Mouse (Mus musculus) retina, adult 2 months (tissue): ENCODE results near the gene Moap1.

Experiments used
- DNase-seq: peaks from one replicate; pipeline ENCODE4 v3.0.0-alpha.2; 2012; ENCODE audit warnings: low read depth, low spot score

Moap1 gene

GRCm38 (mm10) chr12:102743589-102744574 lies at the start of gene Moap1, which contains the start of gene Tmem251:
TSS of gene Moap1 (minus strand) at chr12:102743661.
TSS of gene Tmem251 (plus strand) at chr12:102743762.
- DNase-seq: peak; percentile 69

GRCm38 (mm10) chr12:102787927-102788326 lies 44.5 kb upstream of the Moap1 start:
- no peak for DNase-seq

GRCm38 (mm10) chr12:102785593-102785985 lies 42.1 kb upstream of the Moap1 start:
- no peak for DNase-seq

GRCm38 (mm10) chr12:102784899-102785592 lies 41.6 kb upstream of the Moap1 start:
- no peak for DNase-seq

GRCm38 (mm10) chr12:102782841-102783240 lies 39.4 kb upstream of the Moap1 start:
- DNase-seq: no peak

- no peak for DNase-seq
These were observed 36.0 kb upstream of the Moap1 start for GRCm38 (mm10) chr12:102779452-102779851.

GRCm38 (mm10) chr12:102778151-102778550 lies 34.7 kb upstream of the Moap1 start:
- no peak for DNase-seq

- no peak for DNase-seq
These were observed 32.6 kb upstream of the Moap1 start for GRCm38 (mm10) chr12:102776035-102776434.

GRCm38 (mm10) chr12:102772676-102773075 lies 29.2 kb upstream of the Moap1 start:
- DNase-seq: no peak

GRCm38 (mm10) chr12:102771601-102772000 lies 28.1 kb upstream of the Moap1 start:
- DNase-seq: no peak

GRCm38 (mm10) chr12:102769000-102769399 lies 25.5 kb upstream of the Moap1 start:
- no peak for DNase-seq

- DNase-seq: no peak
These were observed 20.2 kb upstream of the Moap1 start for GRCm38 (mm10) chr12:102763696-102764095.

- DNase-seq: no peak
These were observed 18.2 kb upstream of the Moap1 start for GRCm38 (mm10) chr12:102761668-102762067.

- DNase-seq: no peak
These were observed 15.5 kb upstream of the Moap1 start for GRCm38 (mm10) chr12:102758936-102759335.

GRCm38 (mm10) chr12:102758403-102758756 lies 14.9 kb upstream of the Moap1 start, which contains the start of gene Gm20604:
TSS of gene Gm20604 (minus strand) at chr12:102758672.
- no peak for DNase-seq

- DNase-seq: peak; percentile 93
These were observed 14.4 kb upstream of the Moap1 start, which contains the start of the genes Gm28051, Gon7 and Ubr7 for GRCm38 (mm10) chr12:102757689-102758402. TSS of gene Gm28051 (minus strand) at chr12:102757765. TSS of gene Gon7 (minus strand) at chr12:102757803. TSS of gene Ubr7 (plus strand) at chr12:102757967.

GRCm38 (mm10) chr12:102757055-102757688 lies 13.7 kb upstream of the Moap1 start:
- no peak for DNase-seq

GRCm38 (mm10) chr12:102756304-102756703 lies 12.8 kb upstream of the Moap1 start:
- no peak for DNase-seq

GRCm38 (mm10) chr12:102748256-102748655 lies 4.8 kb upstream of the Moap1 start:
- no peak for DNase-seq

GRCm38 (mm10) chr12:102744839-102745238 lies 1.4 kb upstream of the Moap1 start:
- DNase-seq: no peak

GRCm38 (mm10) chr12:102743036-102743588 lies 349 bp downstream of the Moap1 start:
- DNase-seq: no peak
